Mouse (Mus musculus): ENCODE measurements at regions not wholly inside any gene's neighbourhood (a gene's known extent, or its start where the extent isn't known, plus 50 kb on each side); places are given as distances from the start of the nearest gene placed in this dataset.

GRCm38 (mm10) chr3:143759337-143759736 lies 445.7 kb downstream of the Lmo4 start:
- TF ChIP-seq CTCF (IDR thresholded peaks at IDR 0.05) (no peak), EP300 (IDR thresholded peaks at IDR 0.05) (no peak)

All from lung, postnatal 0 days (tissue).